Mouse (Mus musculus) stomach, postnatal 0 days (tissue): ENCODE results near the gene Eif2d.
"Not testable (repeated sequence)": the region's sequence is repeated elsewhere in the genome, so short reads cannot be mapped to it uniquely, and the experiment has no call there.

Experiments
- CTCF ChIP-seq: IDR thresholded peaks from 2 replicates; pipeline ENCODE4 v1.5.1; 2016; ENCODE audit warnings: antibody characterized with exemption, low read depth, mild to moderate bottlenecking, moderate library complexity
- EP300 ChIP-seq: optimal IDR thresholded peaks from 2 replicates; pipeline ENCODE3; 2016; ENCODE audit warnings: antibody characterized with exemption

GRCm38 (mm10) chr1:131145222-131145621 is 7.8 kb upstream of the Eif2d start:
- TF ChIP-seq CTCF, EP300: not testable (repeated sequence)
